Mouse (Mus musculus): ENCODE measurements around the gene Qpctl. TPM values are rescaled to one million over a fixed set of nuclear protein-coding genes. Genes with fewer than 3 reads are reported as not detected.
A peak's percentile ranks its signal among the peaks of the same experiment; 100 is the strongest.

Gene Qpctl
- polyA plus RNA-seq, 1 experiment: 7.7 TPM

DNA sequence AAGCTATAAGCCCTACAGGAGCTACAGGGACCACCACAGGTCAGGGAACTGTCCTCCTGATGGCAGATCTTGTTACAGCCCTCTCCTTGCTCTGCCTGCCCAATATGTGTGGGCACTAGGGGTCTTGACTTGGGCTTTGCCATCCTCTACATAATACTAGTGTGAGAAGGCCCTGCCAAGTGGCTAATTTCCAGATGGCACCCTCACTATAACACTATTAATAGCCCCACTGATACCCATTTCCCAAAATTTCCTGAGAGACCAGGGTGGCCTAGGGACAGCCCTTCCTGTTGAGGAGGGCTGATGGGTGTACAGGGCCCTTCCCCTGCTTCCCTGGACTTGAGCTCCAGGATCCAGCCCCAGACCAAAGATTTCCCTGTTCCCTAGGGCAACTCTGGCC is 51.2 kb downstream of the Qpctl start:
- TF ChIP-seq MYOG (IDR thresholded peaks at IDR 0.05; ENCODE audit: control insufficient read depth in 1 of 3, insufficient read depth in 1 of 3, insufficient read length in 2 of 3, low read depth in 2 of 3) (no peak), E2F4 (IDR thresholded peaks at IDR 0.05; ENCODE audit: insufficient read depth) (no peak), USF1 (IDR thresholded peaks at IDR 0.05; ENCODE audit: low read depth) (no peak)
- Histone ChIP-seq H3K27me3 (ENCODE audit: control insufficient read depth, insufficient read depth, insufficient read length) (no peaks in the 10 kb centered on the region), H3K4me3 (no peak overlapping the region), H3ac (ENCODE audit: control insufficient read depth, insufficient read length) (no peak overlapping the region), H3K4me2 (ENCODE audit: low read depth) (no peak overlapping the region), H3K79me2 (ENCODE audit: control insufficient read depth, insufficient read depth) (no peaks in the 10 kb centered on the region), H3K36me3 (ENCODE audit: control insufficient read depth, insufficient read depth) (no peaks in the 10 kb centered on the region)

DNA sequence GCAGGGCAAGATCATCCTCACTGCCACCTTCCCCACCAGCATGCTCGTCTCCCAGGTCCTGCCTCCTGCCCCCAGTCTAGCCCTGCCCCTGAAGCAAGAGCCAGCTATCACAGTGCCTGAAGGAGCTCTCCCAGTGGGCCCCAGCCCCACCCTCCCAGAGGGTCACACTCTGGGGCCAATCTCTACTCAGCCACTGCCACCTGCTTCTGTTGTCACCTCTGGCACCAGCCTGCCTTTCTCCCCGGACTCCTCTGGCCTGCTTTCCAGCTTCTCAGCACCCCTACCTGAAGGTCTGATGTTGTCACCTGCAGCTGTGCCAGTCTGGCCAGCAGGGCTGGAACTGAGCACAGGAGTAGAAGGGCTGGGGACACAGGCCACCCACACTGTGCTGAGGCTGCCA is 51.9 kb downstream of the Qpctl start:
- no peaks in the 10 kb centered on the region for H3K36me3 ChIP-seq (ENCODE audit: control insufficient read depth, insufficient read depth)
- TF ChIP-seq POLR2A (IDR thresholded peaks at IDR 0.05; ENCODE audit: insufficient read length, low read depth) (no peak), MAX (IDR thresholded peaks at IDR 0.05; ENCODE audit: low read depth) (no peak), REST (IDR thresholded peaks at IDR 0.05; ENCODE audit: insufficient read depth, insufficient read length) (no peak), MYOG (IDR thresholded peaks at IDR 0.05; ENCODE audit: control insufficient read depth in 1 of 3, insufficient read depth in 1 of 3, insufficient read length in 2 of 3, low read depth in 2 of 3) (no peak), USF1 (IDR thresholded peaks at IDR 0.05; ENCODE audit: low read depth) (no peak), SRF (IDR thresholded peaks at IDR 0.05; ENCODE audit: control insufficient read depth, insufficient read length, low read depth) (no peak), CEBPB (IDR thresholded peaks at IDR 0.05; ENCODE audit: insufficient read depth, poor library complexity, severe bottlenecking) (no peak), TCF3 (IDR thresholded peaks at IDR 0.05; ENCODE audit: insufficient read length, low read depth) (no peak), E2F4 (IDR thresholded peaks at IDR 0.05; ENCODE audit: insufficient read depth) (no peak), MYOD1 (IDR thresholded peaks at IDR 0.05; ENCODE audit: control insufficient read depth in 1 of 3, insufficient read length in 2 of 3, low read depth in 2 of 3) (no peak), TCF12 (IDR thresholded peaks at IDR 0.05; ENCODE audit: insufficient read depth, poor library complexity, severe bottlenecking) (no peak)
- no peaks in the 10 kb centered on the region for H3K27me3 ChIP-seq (ENCODE audit: control insufficient read depth, insufficient read depth, insufficient read length)
- H3ac ChIP-seq (ENCODE audit: control insufficient read depth, insufficient read length): no peak overlapping the region
- H3K4me3 ChIP-seq: no peak overlapping the region
- H3K79me2 ChIP-seq (ENCODE audit: control insufficient read depth, insufficient read depth): no peaks in the 10 kb centered on the region
- no peak overlapping the region for H3K4me2 ChIP-seq (ENCODE audit: low read depth)

DNA sequence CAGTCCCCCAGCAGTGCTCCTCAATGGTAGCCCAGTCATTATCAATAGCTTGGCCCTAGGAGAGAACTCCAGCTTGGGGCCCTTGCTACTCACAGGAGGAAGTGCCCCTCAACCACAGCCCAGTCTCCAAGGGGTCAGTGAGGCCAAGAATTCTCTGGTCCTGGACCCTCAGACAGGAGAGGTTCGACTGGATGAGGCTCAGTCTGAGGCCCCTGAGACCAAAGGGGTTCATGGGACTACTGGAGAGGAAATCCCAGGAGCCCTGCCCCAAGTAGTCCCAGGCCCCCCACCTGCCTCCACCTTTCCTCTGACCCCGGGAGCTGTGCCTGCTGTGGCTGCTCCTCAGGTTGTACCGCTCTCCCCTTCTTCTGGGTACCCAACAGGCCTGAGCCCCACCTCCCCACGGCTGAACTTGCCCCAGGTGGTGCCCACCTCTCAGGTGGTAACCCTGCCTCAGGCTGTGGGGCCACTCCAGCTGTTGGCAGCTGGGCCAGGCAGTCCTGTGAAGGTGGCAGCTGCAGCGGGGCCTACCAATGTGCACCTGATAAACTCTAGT is 52.6 kb downstream of the Qpctl start:
- Histone ChIP-seq H3K36me3 (ENCODE audit: control insufficient read depth, insufficient read depth) (no peaks in the 10 kb centered on the region), H3K4me3 (peak overlapping the region; percentile 34), H3K4me2 (ENCODE audit: low read depth) (peak overlapping the region; percentile 88), H3ac (ENCODE audit: control insufficient read depth, insufficient read length) (no peak overlapping the region), H3K79me2 (ENCODE audit: control insufficient read depth, insufficient read depth) (no peaks in the 10 kb centered on the region), H3K27me3 (ENCODE audit: control insufficient read depth, insufficient read depth, insufficient read length) (no peaks in the 10 kb centered on the region)
- no peak for TF ChIP-seq TCF12 (IDR thresholded peaks at IDR 0.05; ENCODE audit: insufficient read depth, poor library complexity, severe bottlenecking)
- TF ChIP-seq MYOG (IDR thresholded peaks at IDR 0.05; ENCODE audit: control insufficient read depth in 1 of 3, insufficient read depth in 1 of 3, insufficient read length in 2 of 3, low read depth in 2 of 3): no peak
- TF ChIP-seq POLR2AphosphoS2 (IDR thresholded peaks at IDR 0.05; ENCODE audit: insufficient read length, low read depth): no peak
- TF ChIP-seq REST (IDR thresholded peaks at IDR 0.05; ENCODE audit: insufficient read depth, insufficient read length): no peak
- TF ChIP-seq POLR2A (IDR thresholded peaks at IDR 0.05; ENCODE audit: insufficient read length, low read depth): no peak
- TF ChIP-seq MYOD1 (IDR thresholded peaks at IDR 0.05; ENCODE audit: control insufficient read depth in 1 of 3, insufficient read length in 2 of 3, low read depth in 2 of 3): no peak
- no peak for TF ChIP-seq USF1 (IDR thresholded peaks at IDR 0.05; ENCODE audit: low read depth)

DNA sequence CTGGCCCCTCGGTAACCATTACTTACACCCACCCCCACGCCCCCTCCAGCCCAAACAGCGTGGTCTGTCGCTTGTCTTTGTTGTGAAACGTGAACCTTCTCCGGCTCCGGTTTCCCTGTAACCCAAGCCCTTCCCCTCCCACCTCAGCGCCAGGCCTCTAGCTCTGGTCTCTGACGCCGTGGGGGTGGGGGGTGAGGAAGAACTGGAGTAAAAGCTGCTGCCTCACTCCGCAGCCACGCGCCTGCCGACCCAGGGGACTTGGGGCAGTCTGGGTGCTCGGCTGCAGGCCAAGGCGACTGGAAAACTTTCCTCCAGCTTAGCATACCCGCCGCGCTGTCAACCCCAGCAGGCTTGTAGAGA is 53.4 kb downstream of the Qpctl start:
- H3K36me3 ChIP-seq (ENCODE audit: control insufficient read depth, insufficient read depth): no peaks in the 10 kb centered on the region
- H3K4me2 ChIP-seq (ENCODE audit: low read depth): peak overlapping the region; percentile 88
- H3K27me3 ChIP-seq (ENCODE audit: control insufficient read depth, insufficient read depth, insufficient read length): no peaks in the 10 kb centered on the region
- H3K4me3 ChIP-seq: peak overlapping the region; percentile 34
- TF ChIP-seq MAX (IDR thresholded peaks at IDR 0.05; ENCODE audit: low read depth) (no peak), E2F4 (IDR thresholded peaks at IDR 0.05; ENCODE audit: insufficient read depth) (no peak), TCF12 (IDR thresholded peaks at IDR 0.05; ENCODE audit: insufficient read depth, poor library complexity, severe bottlenecking) (no peak), MYOD1 (IDR thresholded peaks at IDR 0.05; ENCODE audit: control insufficient read depth in 1 of 3, insufficient read length in 2 of 3, low read depth in 2 of 3) (no peak), POLR2A (IDR thresholded peaks at IDR 0.05; ENCODE audit: insufficient read length, low read depth) (peak; percentile 19), REST (IDR thresholded peaks at IDR 0.05; ENCODE audit: insufficient read depth, insufficient read length) (no peak), USF1 (IDR thresholded peaks at IDR 0.05; ENCODE audit: low read depth) (no peak), MYOG (IDR thresholded peaks at IDR 0.05; ENCODE audit: control insufficient read depth in 1 of 3, insufficient read depth in 1 of 3, insufficient read length in 2 of 3, low read depth in 2 of 3) (peak in 1 of 3 experiments; percentile 2)
- H3K79me2 ChIP-seq (ENCODE audit: control insufficient read depth, insufficient read depth): no peaks in the 10 kb centered on the region
- H3ac ChIP-seq (ENCODE audit: control insufficient read depth, insufficient read length): peak overlapping the region; percentile 19

DNA sequence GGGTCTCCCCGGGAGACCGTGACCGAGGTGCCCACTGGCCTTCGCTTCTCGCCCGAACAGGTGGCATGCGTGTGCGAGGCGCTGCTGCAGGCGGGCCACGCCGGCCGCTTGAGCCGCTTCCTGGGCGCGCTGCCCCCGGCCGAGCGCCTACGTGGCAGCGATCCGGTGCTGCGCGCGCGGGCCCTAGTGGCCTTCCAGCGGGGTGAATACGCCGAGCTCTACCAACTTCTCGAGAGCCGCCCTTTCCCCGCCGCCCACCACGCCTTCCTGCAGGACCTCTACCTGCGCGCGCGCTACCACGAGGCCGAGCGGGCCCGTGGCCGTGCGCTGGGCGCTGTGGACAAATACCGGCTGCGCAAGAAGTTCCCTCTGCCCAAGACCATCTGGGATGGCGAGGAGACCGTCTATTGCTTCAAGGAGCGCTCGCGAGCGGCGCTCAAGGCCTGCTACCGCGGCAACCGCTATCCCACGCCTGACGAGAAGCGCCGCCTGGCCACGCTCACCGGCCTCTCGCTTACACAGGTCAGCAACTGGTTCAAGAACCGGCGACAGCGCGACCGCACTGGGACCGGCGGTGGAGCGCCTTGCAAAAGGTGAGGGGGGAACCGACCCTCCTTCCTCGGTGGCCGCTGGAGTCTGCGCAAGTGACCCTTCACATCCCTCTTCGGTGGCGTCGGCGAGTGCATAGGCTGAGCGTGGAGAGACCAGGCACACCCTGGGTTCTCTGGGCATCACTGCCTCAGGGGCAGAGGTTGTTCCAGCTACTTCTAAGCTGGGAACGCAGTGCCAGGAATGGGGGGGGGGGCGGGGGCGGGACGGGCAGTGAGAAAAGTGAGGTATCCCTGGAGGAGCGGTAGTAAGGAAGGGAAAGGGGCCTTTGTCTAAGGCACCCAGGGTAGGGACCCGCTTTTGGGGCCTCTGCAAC is 54.0 kb downstream of the Qpctl start:
- H3K79me2 ChIP-seq (ENCODE audit: control insufficient read depth, insufficient read depth): no peaks in the 10 kb centered on the region
- no peaks in the 10 kb centered on the region for H3K27me3 ChIP-seq (ENCODE audit: control insufficient read depth, insufficient read depth, insufficient read length)
- peak overlapping the region; percentile 88 for H3K4me2 ChIP-seq (ENCODE audit: low read depth)
- peak overlapping the region; percentile 19 for H3ac ChIP-seq (ENCODE audit: control insufficient read depth, insufficient read length)
- peak overlapping the region; percentile 34 for H3K4me3 ChIP-seq
- peaks cover 4% of the 10 kb centered on the region for H3K36me3 ChIP-seq (ENCODE audit: control insufficient read depth, insufficient read depth)
- peak in 2 of 3 experiments; percentile 54 to 70 for TF ChIP-seq MYOD1 (IDR thresholded peaks at IDR 0.05; ENCODE audit: control insufficient read depth in 1 of 3, insufficient read length in 2 of 3, low read depth in 2 of 3)
- no peak for TF ChIP-seq TCF3 (IDR thresholded peaks at IDR 0.05; ENCODE audit: insufficient read length, low read depth)
- TF ChIP-seq MAX (IDR thresholded peaks at IDR 0.05; ENCODE audit: low read depth): no peak
- TF ChIP-seq MYOG (IDR thresholded peaks at IDR 0.05; ENCODE audit: control insufficient read depth in 1 of 3, insufficient read depth in 1 of 3, insufficient read length in 2 of 3, low read depth in 2 of 3): peak in 1 of 3 experiments; percentile 54
- TF ChIP-seq E2F4 (IDR thresholded peaks at IDR 0.05; ENCODE audit: insufficient read depth): no peak
- no peak for TF ChIP-seq CEBPB (IDR thresholded peaks at IDR 0.05; ENCODE audit: insufficient read depth, poor library complexity, severe bottlenecking)
- TF ChIP-seq SRF (IDR thresholded peaks at IDR 0.05; ENCODE audit: control insufficient read depth, insufficient read length, low read depth): no peak
- TF ChIP-seq TCF12 (IDR thresholded peaks at IDR 0.05; ENCODE audit: insufficient read depth, poor library complexity, severe bottlenecking): no peak
- peak; percentile 29 for TF ChIP-seq POLR2A (IDR thresholded peaks at IDR 0.05; ENCODE audit: insufficient read length, low read depth)
- peak; percentile 31 for TF ChIP-seq POLR2AphosphoS2 (IDR thresholded peaks at IDR 0.05; ENCODE audit: insufficient read length, low read depth)
- TF ChIP-seq REST (IDR thresholded peaks at IDR 0.05; ENCODE audit: insufficient read depth, insufficient read length): no peak
- no peak for TF ChIP-seq USF1 (IDR thresholded peaks at IDR 0.05; ENCODE audit: low read depth)
